Mouse (Mus musculus) lung, embryonic 15.5 days (tissue): Measurements from ENCODE around the gene Cldn24. TPM values are rescaled to one million over a fixed set of nuclear protein-coding genes. Genes with fewer than 3 reads are reported as not detected.

Experiments
- ATAC-seq: fragments of 200-750 bp; cut with Nextera tagmentation; 2 replicates; pipeline ENCODE4 v1.8.0; 2017; ENCODE audit warnings: moderate number of reproducible peaks, borderline replicate concordance; ENCODE audit not compliant: low FRiP score, low TSS enrichment; ENCODE audit errors: extremely low read depth
- H3K27ac ChIP-seq: fragments of 300-500 bp; sonication (generic); 2 replicates; pipeline ENCODE4 v1.5.1; 2015; ENCODE audit warnings: moderate library complexity, mild to moderate bottlenecking, inconsistent platforms
- H3K27me3 ChIP-seq: fragments of 300-500 bp; sonication (generic); 2 replicates; pipeline ENCODE4 v1.6.1; 2015; ENCODE audit warnings: inconsistent platforms
- H3K36me3 ChIP-seq: fragments of 300-500 bp; sonication (generic); 2 replicates; pipeline ENCODE4 v1.6.1; 2015; ENCODE audit warnings: inconsistent platforms
- H3K4me1 ChIP-seq: fragments of 300-500 bp; sonication (generic); 2 replicates; pipeline ENCODE4 v1.6.1; 2015; ENCODE audit warnings: inconsistent platforms
- H3K4me2 ChIP-seq: fragments of 300-500 bp; sonication (generic); 2 replicates; pipeline ENCODE4 v1.6.1; 2015; ENCODE audit warnings: inconsistent platforms, mild to moderate bottlenecking, moderate library complexity
- H3K4me3 ChIP-seq: fragments of 300-500 bp; sonication (generic); 2 replicates; pipeline ENCODE4 v1.5.1; 2015; ENCODE audit warnings: mild to moderate bottlenecking, inconsistent platforms
- H3K9ac ChIP-seq: fragments of 300-500 bp; sonication (generic); 2 replicates; pipeline ENCODE4 v1.6.1; 2015; ENCODE audit warnings: inconsistent platforms
- H3K9me3 ChIP-seq: fragments of 300-500 bp; sonication (generic); 2 replicates; pipeline ENCODE4 v1.6.1; 2016; ENCODE audit warnings: inconsistent platforms
- WGBS: fragments of 180-500 bp; shearing (Covaris S2); methylation state at CpG from one replicate; pipeline ENCODE4 v1.1.7; 2015; 5-methylcytosine and 5-hydroxymethylcytosine counted together
- polyA plus RNA-seq: library from polyadenylated mRNA; unstranded; fragments of >200 nt; fragmentation: Nextera tagmentation; extraction: Ambion mirVana; gene quantifications from 2 replicates; pipeline ENCODE4 v1.2.1, GENCODE M21; 2015

Cldn24 gene
- polyA plus RNA-seq, 1 experiment from 2014 or later = not detected

DNA sequence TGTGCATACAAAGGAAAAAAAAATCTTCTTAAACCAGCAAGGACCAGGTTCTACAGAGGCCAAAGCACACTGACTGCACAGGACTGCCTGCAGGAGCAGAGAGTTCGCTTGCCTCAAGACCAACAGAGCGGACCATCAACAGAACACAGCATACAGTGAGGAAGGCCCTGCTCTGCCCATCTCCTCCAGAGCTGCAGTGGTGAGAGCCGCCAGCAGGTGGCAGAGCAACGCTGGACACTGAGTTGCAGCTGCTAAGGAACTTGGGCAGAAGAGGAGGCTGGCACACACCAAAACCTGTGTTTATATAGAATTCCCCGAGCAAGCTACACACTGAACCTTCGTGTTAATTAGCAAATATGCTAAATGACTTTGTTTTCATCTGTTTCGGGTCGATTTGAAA is 45.1 kb downstream of the Cldn24 start:
- peak; percentile 68; the same call in 1 of the 2 replicates for ATAC-seq
- no peak overlapping the region for H3K4me3 ChIP-seq
- no peak overlapping the region for H3K4me2 ChIP-seq
- H3K36me3 ChIP-seq = peaks cover 56% of the 10 kb centered on the region
- H3K27me3 ChIP-seq = no peaks in the 10 kb centered on the region
- no peaks in the 10 kb centered on the region for H3K9me3 ChIP-seq
- H3K27ac ChIP-seq = no peak overlapping the region
- H3K9ac ChIP-seq = no peak overlapping the region
- no peaks in the 10 kb centered on the region for H3K4me1 ChIP-seq
- WGBS = 19% methylated on average over 8 of the region's 8 CpGs

Other genes with a start within 250 kb of the Cldn24 start
- gene Ing2, start 146.6 kb upstream of the Cldn24 start, polyA plus RNA-seq = 13.6 and 13.7 TPM in 2 replicates
- gene Cdkn2aip, start 108.2 kb upstream of the Cldn24 start, polyA plus RNA-seq = 25.0 and 25.1 TPM in 2 replicates
- not detected in 2 replicates for gene Cldn22, start 2.3 kb downstream of the Cldn24 start, polyA plus RNA-seq
- gene Wwc2, start 168.8 kb downstream of the Cldn24 start, polyA plus RNA-seq = 13.0 and 13.9 TPM in 2 replicates